Mouse (Mus musculus) layer of hippocampus, postnatal 25 days (tissue): ENCODE measurements around the gene Cklf. TPM values are rescaled to one million over a fixed set of nuclear protein-coding genes. Genes with fewer than 3 reads are reported as not detected.
A peak's percentile ranks its signal among the peaks of the same experiment; 100 is the strongest.
"Not testable (repeated sequence)": the region's sequence is repeated elsewhere in the genome, so short reads cannot be mapped to it uniquely, and the experiment has no call there.

Experiments used
- DNase-seq, 2 experiments: peaks; one replicate each; pipeline ENCODE4 v3.0.0; 2022; ENCODE audit warnings: mixed read lengths in 2 of 2, low spot score in 1 of 2; ENCODE audit errors: extremely low spot score in 1 of 2
- total RNA-seq, 2 experiments: library from RNA; stranded (reverse); gene quantifications; 2 replicates each; pipeline ENCODE4 v1.2.3; 2021

The Cklf gene
- total RNA-seq, 2 experiments from 2014 or later: 6.3 to 9.9 TPM

DNA sequence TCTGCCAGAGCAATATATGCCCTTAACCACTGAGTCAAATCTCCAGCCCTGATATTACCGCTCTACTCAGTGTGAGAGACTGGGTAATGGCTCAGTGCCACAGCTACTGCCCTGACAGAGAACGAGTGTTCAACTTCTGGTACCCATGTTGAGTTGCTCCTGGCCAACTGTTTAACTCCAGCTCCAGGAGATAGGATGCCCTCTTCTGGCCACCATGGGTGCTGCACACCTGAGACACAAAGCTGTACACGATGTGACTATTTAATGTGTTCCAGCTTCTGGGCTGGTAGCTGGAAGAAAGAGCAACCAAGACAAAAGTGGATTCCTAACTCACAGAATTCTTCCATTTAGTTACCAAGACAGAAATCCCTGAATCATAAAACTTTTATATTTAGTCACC, 2.4 kb downstream of the Cklf start:
- no peak for DNase-seq

DNA sequence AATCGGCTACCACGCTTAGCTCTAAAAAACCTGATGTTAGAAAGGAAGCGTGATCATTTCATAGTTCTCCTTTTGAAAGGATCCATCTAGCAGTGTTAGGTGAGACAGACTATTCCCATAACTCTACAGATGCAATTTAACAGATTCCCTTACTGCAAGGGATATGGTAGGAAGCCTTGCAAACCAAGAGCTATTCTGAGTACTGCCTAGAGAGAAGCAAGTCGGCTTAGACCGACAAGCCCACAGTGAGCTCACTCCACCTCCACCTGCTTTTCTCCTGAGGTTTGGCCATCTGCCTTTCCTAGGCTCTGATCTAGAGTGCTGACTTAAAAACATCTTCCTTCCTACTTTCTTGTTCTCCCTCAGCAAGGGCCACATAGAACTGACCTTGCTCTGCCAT, 11.1 kb downstream of the Cklf start:
- not testable (repeated sequence) for DNase-seq

DNA sequence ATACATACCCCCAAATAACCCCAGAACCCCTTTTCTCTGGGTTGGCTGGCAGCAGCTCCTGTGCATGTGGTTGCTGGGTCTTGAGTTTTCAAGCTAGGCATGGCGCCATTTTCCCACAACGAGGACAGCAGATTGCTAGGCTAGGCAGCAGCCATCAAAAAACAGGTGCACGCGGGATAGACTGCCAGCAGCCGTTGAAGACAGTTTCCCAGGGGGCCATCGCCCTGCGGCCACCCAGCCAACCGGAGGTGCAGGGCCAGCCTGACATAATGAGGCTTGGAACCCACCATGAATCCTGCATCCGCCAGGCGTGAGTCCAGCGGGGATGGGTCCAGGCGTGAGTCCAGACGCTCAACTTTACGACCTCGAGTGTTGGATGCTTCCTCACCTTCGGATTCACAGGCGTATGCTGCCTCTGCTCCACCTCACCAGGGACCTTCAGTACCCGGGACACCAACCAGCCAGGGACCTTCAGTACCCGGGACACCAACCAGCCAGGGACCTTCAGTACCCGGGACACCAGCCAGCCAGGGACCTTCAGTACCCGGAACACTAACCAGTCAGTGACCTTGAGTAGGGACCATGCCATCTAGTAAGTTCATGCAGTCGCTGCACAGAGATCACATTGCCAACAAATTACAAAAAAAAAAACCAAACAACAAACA, 13.7 kb downstream of the Cklf start:
- not testable (repeated sequence) for DNase-seq

DNA sequence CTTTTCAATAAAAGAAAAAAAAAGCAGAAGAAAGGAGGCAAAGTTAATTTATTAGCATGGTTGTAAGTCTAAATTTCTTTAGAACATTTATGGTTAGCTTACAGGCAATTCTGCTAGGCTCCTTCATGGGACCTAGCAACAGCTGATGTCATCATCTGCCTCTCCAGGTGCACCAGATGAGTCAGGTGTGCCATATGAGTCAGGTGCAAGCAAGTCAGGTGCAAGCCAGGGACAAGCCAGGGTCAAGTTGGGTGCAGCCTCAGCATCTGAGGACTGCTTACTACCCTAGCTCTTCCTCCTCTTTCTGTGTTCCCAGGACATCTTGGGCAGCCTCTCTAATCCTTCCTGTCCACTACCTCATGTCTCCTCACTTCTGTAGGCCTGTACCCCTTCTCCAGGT, 17.7 kb downstream of the Cklf start:
- no peak for DNase-seq

DNA sequence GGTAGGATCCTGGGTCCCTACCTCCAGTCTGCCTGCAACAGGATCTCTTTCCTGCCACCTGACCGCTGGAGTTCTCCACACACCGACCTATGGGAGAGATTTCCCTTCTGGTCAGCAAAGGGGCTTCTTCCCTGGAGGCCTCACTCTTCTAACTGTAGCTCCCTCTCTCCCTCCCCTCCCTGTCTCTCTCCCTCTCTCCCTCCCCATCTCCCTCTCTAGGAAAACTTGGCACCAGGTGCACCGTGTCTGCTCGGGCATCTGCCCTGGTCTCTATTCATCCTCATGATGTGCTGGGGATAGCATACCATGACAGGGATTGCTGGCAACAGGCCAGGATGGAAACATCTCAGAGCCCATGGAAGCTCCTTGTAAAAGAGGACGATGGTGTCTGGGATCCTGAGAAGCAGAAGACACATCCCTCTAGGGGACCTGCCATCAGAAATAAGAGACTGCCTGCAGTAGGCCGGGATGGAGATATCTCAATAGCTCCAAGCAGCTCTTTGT, 18.3 kb downstream of the Cklf start:
- no peak for DNase-seq

DNA sequence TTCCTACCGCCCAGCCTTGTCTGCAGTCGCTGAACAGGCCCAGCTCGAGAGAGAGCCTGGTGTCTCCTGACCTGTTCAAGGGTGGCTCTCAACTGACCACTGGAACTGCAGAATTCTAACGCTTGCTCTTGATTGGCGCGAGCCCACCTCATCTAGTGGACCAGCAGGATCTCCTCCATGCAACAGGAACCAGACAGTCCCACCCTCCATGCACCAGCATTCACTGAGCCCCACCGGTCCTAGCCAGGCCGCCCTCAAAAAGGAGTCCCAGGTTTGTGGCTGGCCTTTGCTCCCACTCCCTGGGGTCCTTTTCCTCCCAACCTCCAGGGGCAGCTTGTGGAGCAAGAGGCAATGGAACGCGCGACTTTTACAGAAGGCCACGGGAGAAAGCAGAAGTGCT, 42.4 kb downstream of the Cklf start, which contains the start of gene Cmtm2a:
Cmtm2a (minus strand) TSS at position 101 of the 400 bp plus-strand sequence.
- not testable (repeated sequence) for DNase-seq

DNA sequence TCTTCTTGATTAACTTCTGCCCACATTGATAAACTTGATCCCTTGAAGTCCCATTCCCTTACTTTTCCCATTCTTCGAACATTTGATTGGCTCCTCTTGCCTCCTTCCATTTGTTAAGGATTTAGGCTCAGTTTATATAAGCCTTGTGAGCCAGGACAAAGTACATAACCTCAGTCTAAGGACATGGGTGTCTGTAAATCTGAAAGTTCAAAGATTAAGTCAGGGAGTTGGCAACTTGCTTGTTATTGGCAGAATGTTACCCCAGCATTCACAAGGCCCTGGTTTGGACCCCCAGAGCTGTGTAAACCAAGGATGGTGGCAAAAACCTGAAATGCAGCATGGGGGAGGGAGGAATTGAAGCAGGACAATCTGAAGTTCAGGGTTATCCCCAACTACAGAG, 43.7 kb downstream of the Cklf start:
- no peak for DNase-seq

DNA sequence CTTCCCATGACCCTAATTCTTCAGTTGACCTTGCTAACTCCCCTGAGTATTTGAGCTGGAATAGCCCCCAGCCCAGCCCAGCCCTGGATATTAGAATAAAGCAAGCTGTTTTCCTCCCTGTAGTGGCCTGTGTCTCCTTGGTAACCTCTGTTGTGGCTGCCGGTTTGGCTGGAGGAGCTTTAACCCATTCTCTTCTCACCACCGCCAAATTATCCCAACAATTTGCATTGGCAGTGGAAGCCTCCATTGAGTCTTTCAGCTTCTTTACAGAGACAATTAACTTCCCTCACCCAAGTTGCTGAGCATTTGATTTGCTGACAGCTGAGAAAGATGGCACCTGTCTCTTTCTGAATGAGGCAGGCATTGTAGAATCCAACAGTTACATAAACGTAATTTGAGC, 50.9 kb downstream of the Cklf start:
- not testable (repeated sequence) for DNase-seq

DNA sequence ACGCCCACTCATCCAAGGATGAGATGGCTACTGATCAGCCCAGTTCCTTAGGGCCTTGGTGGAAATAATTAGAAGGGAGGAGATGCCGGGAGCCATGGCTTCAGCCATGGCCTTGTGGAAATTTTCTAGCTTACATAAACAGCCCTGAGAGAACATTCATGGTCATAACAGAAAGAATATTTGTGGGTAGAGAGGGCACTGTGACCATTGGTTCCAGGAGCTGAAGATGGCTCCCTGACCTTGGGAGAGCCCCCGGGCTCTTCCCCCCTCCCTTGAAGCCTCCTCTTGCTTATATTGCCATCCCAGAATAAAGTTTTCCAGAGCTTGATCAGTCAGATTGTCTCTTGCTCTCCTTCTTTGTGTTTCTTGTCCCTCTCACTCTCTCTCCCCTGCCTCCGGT, 51.9 kb downstream of the Cklf start:
- DNase-seq: not testable (repeated sequence)

DNA sequence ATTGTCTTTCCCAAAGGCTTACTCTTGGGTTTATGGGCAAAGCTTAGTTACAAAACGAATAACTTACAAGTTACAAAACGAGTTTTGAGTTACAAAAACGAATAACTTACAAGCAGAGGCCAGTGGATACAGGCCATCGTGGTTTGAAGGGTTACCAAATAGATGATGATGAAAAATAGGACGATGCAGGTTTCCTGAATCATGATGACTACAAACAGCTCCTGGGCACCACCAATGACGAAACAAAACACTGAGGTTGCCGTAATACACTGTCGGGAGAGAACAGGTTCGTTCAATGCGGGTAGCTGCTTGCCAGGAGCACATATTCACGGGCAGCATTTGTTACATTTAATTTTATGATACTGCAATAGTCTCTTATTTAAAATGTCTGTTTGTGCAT, 54.3 kb downstream of the Cklf start:
- no peak for DNase-seq

DNA sequence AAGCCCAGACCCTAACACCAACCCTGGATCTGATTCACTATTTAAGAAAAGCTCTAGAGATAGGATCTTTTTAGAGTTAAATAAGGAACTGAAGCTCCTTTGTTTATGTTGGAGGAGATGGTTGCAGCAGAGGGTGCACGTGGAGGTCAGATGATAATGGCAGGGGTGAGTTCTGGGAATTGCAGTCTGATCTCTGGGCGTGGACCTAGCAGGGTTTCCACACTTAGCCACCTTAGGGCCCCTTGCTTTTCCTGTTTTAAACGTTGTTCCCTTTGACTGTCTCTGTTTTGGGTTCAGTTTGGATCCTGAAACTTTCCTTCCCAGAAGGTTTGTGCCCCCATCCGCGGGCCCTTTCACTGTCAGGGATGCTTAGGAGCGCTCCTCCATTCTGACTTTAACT, 57.7 kb downstream of the Cklf start:
- DNase-seq: not testable (repeated sequence)

DNA sequence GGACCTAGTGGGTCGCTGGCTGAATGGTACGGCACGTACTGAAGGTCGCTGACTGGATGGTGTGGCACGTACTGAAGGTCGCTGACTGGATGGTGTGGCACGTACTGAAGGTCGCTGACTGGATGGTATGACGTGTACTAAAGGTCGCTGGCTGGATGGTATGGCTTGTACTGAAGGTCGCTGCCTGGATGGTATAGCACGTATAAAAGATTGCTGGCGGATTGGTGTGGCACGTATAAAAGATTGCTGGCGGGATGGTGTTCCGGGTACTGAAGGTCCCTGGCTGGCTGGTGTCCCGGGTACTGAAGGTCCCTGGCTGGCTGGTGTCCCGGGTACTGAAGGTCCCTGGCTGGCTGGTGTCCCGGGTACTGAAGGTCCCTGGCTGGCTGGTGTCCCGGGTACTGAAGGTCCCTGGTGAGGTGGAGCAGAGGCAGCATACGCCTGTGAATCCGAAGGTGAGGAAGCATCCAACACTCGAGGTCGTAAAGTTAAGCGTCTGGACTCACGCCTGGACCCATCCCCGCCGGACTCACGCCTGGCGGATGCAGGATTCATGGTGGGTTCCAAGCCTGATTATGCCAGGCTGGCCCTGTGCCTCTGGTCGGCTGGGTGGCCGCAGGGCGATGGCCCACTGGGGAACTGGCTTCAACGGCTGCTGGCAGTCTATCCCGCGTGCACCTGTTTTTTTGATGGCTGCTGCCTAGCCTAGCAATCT, 58.9 kb downstream of the Cklf start, which contains the start of the genes Gm45711 and Cmtm1:
Gm45711 (minus strand) TSS at position 641 of the 715 bp plus-strand sequence.
Cmtm1 (minus strand) TSS at position 705 of the 715 bp plus-strand sequence.
- not testable (repeated sequence) for DNase-seq

DNA sequence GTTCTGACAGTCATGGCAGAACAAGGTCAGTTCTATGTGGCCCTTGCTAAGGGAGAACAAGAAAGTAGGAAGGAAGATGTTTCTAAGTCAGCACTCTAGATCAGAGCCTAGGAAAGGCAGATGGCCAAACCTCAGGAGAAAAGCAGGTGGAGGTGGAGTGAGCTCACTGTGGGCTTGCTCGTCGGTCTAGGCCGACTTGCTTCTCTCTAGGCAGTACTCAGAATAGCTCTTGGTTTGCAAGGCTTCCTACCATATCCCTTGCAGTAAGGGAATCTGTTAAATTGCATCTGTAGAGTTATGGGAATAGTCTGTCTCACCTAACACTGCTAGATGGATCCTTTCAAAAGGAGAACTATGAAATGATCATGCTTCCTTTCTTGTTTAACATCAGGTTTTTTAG, 61.4 kb downstream of the Cklf start:
- not testable (repeated sequence) for DNase-seq

DNA sequence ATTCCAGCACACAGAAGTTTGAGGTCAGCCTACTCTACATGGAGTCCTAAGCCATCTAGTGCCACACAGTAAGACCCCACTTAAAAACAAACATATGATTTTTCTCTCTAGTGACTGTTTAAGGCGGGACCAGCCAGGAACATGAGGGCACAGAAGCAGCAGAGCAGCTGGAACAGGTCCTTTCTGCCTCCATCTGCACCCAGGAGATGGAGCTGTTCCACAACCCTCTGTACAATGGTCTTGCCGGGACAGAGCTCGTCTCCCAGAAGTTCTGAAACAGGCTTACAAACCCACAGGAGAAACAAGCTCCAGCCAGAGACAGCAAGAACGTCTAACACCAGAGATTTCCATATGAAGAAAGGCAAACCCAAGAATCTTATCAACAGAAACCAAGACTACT, 62.6 kb downstream of the Cklf start:
- DNase-seq: peak in 1 of 2 experiments; percentile 21

Other genes with a start within 250 kb of the Cklf start
- gene Cdh5, start 149.2 kb upstream of the Cklf start, total RNA-seq: 10 to 100 TPM in 1 of 2 experiments, 1 to 10 TPM in 1; 8.5 to 10.3 TPM
- 1 to 10 TPM; 5.8 to 5.9 TPM for gene Bean1, start 80.4 kb upstream of the Cklf start, total RNA-seq
- gene Tk2, start 2.3 kb upstream of the Cklf start, total RNA-seq: 10 to 100 TPM; 36.4 to 37.7 TPM
- gene Cmtm2a, start 42.3 kb downstream of the Cklf start, total RNA-seq: not detected
- not detected for gene Gm45711, start 59.2 kb downstream of the Cklf start, total RNA-seq
- not detected for gene Cmtm1, start 59.3 kb downstream of the Cklf start, total RNA-seq
- gene Gm11020, start 70.7 kb downstream of the Cklf start, total RNA-seq: not detected
- not detected for gene Cmtm2b, start 71.4 kb downstream of the Cklf start, total RNA-seq
- gene Cmtm3, start 88.5 kb downstream of the Cklf start, total RNA-seq: 10 to 100 TPM; 12.4 to 16.5 TPM
- gene Cmtm4, start 144.9 kb downstream of the Cklf start, total RNA-seq: 10 to 100 TPM; 53.2 to 56.9 TPM
- gene Dync1li2, start 192.2 kb downstream of the Cklf start, total RNA-seq: 100 to 1,000 TPM; 234 to 270 TPM